Mouse (Mus musculus): ENCODE data around the gene Setd1b. TPM values are rescaled to one million over a fixed set of nuclear protein-coding genes. Genes with fewer than 3 reads are reported as not detected.

Setd1b gene
- total RNA-seq, 2 experiments from 2014 or later = 31.2 to 39.4 TPM

DNA sequence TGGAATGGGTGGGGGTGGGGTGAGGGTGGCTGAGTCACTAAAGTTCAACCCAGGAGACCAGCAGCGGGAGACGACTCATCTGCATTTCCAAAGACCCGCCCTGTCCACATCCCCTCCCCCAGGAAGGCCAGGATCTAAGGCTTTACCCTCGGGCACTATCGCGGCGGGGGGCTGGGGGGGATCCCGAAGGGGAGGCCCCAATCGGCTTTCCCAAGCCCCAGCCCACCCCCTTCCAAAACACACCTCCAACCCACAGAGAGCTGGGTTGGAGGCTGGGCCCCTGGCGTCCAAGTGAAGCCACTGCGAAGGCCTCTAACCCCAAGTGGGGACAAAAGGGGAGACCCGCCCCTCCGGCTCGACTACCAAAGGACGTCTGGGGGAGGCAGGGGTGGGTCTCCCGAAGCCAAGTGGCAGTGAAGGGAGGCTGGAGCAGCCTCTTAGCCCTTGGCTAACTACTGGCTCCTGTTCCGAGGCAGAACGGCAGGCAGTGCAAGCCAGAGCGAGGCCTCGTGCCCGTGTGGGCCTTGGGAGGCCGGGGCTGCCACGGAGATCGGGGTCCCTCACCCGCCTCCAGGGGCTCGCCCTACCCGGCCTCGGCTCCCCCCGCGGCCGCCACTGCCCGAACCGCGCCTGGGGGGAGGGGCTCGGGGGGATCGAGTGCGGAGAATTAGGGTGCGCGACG, 3.6 kb upstream of the Setd1b start:
- TF ChIP-seq CTCF (conservative IDR thresholded peaks at IDR 0.05) = peak; percentile 50
- Histone ChIP-seq H3K4me3 (peak overlapping the region; percentile 76), H3K27ac (peak overlapping the region; percentile 100)
- DNase-seq (ENCODE audit: low spot score in 2 of 2) = no peak

DNA sequence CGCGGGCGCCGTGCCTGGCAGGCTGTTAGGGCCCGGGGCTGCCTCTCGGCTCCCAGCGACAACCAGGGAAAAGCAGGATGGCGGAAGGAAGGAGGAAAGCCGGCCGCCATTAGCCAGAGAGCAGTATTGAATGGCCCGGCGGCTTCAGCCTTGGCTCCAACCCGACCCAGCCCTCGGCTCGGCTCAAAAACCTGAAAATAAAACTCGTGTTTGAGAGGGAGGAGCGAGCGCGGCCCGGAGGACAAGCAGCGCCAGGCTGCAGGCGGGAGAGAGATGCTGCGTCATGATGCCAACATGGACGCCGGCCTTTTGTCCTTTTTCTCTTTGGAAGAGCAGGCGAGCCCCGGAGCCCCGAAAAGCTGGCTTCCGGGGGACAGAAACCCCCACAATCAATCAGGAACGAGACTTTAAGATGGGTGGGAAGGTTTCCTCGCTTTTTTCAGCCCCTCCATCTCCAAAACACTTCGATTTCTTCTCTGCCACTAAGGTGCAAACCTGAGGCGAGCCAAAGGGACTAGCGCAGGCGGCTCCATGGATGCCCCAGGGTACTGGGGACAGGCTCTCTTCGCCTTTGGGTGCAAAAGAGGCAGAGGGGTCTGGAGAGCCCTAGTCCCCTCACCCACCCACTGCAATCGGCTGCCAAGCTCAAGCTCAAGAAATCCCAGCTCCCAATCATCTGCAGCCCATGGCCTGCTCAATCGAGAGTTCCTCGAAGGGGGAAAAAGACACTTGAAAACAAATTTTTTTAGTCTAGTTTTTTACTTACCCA, 2.9 kb upstream of the Setd1b start:
- DNase-seq (ENCODE audit: low spot score in 2 of 2) = peak; percentile 82 to 88
- H3K27ac ChIP-seq = peak overlapping the region; percentile 100
- TF ChIP-seq CTCF (conservative IDR thresholded peaks at IDR 0.05) = no peak
- peak overlapping the region; percentile 76 for H3K4me3 ChIP-seq

DNA sequence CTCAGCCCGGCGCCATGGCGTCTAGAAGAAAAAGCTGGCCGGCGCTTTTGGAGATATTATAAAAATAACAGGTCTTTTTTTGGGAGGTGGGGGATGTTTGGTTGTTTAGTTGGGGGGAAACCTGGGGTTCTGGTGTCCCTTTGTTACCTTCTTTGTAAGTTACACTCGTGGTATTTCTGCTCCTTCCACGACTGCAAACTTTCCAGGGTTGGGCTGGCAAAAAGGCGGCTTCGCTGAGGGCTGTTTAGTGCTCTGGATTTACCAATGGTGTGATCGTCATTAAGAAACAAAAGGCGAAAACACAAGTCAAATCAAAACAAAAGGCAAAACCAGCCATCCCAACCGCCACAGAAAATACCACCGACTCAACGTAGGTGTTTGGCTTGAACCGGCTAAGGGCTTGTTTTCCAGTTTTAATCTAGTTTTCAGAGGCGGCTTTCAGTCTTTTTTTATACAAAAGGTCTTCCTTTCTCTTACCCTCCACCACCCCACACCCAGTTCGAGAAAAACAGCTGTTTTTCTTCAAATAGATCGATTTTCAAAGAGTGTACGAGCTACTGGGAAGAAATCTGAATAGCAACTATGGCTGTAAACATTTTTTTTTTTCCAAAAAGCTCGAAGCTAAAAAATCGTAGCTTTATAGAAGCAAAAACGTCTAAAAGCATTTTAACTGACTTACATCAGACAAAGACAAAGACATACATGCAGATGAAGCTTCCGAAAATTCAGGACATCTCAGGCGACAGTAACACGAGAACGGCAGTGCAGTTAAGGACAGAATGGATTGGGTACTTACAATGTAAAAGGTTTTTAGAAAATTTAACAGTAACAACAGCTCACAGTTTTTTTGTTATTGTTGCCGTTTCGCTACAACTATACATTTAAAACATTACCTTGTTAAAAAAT, 2.0 kb upstream of the Setd1b start:
- TF ChIP-seq CTCF (conservative IDR thresholded peaks at IDR 0.05) = no peak
- Histone ChIP-seq H3K27ac (peak overlapping the region; percentile 100), H3K4me3 (peak overlapping the region; percentile 76)
- DNase-seq (ENCODE audit: low spot score in 2 of 2) = no peak

DNA sequence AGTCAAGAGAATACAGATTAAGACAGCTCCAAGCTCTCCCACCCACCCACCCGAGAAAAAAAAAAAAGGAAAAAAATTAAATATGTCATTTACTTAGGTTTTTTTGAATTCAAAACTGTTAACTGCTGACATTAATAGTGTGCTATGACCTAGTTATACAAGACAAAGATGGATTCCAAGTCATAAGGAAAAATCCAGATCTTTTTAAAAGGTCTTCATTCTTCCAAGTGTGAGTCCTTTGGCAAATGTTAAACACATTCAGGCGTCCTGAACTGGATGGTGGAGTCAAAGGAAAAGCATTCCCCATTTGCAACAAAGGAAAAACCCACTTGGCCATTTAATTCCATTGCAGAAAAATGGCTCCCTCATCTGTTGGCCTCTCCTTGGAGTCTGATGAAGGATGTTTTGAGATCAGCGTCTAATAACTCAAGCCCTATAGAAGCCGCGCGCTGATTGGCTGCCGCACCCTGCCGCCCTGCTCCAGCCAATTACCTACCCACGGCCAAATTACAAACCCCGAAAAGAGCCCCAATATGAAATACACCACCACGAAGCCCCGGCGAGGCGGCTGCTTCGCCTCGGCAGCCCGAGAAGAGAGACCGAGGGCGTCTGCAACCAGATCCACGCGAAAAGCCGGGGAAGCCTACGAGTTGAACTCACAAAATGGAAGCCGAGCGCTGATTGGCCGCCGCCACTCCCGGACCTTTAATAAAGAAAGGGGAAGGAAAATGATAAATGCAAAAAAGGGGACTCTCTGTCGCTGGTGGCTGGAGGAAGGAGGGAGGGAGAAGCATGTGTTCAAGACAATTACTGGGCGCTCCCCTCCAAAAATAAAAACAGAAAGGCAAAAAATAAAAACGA, 1.1 kb upstream of the Setd1b start:
- no peak for TF ChIP-seq CTCF (conservative IDR thresholded peaks at IDR 0.05)
- peak; percentile 93 to 94 for DNase-seq (ENCODE audit: low spot score in 2 of 2)
- Histone ChIP-seq H3K4me3 (peak overlapping the region; percentile 76), H3K27ac (peak overlapping the region; percentile 100)

DNA sequence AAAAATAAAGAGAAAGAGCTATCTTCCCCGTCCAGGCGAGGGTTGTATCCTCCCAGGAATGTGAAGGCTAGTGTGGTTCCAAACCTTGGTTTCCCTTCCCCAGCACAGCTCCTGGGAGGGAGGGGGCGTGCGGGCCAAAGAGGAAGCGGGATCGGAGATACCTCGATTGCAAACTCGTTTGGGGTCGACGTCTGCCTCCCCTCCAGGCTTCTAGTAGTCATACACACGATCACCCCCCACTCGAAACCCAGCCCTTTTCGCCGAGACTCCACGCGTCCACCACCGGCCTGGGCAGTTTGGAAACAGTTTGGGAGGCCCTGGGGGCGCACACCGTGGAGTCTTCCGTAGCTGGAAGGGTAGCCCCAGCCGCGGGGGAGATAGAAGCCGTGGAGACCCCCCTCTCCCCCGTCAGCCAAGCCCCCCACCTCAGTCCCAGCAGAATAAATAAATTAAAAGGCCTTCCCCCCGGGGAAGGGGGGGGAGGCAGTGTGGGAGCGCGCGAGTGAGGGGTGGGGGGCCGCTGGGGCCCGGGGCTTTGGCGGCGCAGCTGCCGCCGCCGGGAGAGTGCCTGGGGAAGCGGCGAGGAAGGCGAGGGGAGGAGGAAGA, 335 bp upstream of the Setd1b start:
- Histone ChIP-seq H3K4me3 (peak overlapping the region; percentile 76), H3K27ac (peak overlapping the region; percentile 100)
- no peak for TF ChIP-seq CTCF (conservative IDR thresholded peaks at IDR 0.05)
- DNase-seq (ENCODE audit: low spot score in 2 of 2) = peak in 1 of 2 experiments; percentile 58

DNA sequence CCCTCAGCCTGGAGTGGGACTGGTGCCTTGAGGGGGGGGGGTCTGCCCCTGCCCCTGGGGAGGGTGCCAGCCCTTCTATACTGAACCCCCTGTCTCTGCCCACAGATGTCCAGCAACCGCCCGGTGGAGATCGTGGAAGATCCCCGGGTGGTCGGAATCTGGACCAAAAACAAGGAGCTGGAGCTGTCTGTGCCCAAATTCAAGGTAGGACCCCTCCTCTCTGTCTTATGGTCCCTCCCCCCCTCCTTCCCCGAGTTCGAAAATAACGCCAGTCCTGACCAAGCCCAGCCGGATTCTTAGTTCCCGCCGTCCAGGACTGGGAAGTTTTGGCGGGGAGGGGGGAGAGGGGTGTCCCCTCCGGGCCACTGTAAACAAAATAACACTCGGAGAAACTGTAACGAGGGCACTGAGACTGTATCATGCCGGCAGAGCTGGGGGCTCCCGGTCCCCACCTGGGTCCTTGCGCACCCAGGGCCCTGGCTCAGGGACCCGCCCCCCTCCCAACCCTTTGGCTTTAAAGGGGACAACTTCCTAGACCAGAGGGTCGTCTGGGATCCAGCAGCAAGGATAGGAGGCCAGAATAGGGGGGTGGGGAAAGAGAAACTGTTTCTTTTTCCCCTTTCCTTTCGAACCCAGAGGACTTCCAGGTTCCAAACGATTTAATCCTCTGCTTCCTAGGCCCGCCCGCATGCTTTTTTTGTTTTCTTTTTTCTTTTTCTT, 1.4 kb downstream of the Setd1b start:
- no peak for TF ChIP-seq CTCF (conservative IDR thresholded peaks at IDR 0.05)
- no peak for DNase-seq (ENCODE audit: low spot score in 2 of 2)
- Histone ChIP-seq H3K4me3 (peak overlapping the region; percentile 76), H3K27ac (peak overlapping the region; percentile 100)

DNA sequence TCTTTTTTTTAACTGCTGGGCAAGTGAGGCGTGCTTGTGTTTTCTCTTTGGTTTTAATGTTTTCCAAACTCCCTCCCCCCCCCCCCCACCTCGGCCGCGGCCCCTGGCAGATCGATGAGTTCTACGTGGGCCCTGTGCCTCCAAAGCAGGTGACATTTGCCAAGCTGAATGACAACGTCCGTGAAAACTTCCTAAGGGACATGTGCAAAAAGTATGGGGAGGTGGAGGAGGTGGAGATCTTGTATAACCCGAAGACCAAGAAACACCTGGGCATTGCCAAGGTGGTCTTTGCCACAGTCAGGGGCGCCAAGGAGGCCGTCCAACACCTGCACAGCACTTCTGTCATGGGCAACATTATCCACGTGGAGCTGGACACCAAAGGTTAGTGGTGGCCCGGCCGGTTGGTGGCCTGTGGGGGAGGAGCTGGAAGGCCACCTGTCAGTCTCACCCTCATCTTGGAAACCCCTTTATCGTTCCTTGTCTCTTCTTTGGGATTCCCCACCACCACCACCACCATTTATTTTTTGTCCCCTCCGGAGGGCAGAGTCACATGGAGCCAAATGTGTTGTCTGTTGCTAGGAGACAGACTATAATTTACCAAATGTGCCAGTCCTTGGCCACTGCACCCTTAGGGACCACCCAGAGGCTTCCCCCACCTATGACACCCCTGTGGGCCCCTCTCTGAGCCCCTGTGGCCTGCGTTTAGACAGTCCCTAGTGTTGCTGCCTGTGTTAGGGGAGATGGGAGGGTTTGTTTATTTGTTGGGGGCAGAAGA, 2.2 kb downstream of the Setd1b start:
- no peak for TF ChIP-seq CTCF (conservative IDR thresholded peaks at IDR 0.05)
- no peak overlapping the region for H3K27ac ChIP-seq
- H3K4me3 ChIP-seq = peak overlapping the region; percentile 76
- DNase-seq (ENCODE audit: low spot score in 2 of 2) = no peak

DNA sequence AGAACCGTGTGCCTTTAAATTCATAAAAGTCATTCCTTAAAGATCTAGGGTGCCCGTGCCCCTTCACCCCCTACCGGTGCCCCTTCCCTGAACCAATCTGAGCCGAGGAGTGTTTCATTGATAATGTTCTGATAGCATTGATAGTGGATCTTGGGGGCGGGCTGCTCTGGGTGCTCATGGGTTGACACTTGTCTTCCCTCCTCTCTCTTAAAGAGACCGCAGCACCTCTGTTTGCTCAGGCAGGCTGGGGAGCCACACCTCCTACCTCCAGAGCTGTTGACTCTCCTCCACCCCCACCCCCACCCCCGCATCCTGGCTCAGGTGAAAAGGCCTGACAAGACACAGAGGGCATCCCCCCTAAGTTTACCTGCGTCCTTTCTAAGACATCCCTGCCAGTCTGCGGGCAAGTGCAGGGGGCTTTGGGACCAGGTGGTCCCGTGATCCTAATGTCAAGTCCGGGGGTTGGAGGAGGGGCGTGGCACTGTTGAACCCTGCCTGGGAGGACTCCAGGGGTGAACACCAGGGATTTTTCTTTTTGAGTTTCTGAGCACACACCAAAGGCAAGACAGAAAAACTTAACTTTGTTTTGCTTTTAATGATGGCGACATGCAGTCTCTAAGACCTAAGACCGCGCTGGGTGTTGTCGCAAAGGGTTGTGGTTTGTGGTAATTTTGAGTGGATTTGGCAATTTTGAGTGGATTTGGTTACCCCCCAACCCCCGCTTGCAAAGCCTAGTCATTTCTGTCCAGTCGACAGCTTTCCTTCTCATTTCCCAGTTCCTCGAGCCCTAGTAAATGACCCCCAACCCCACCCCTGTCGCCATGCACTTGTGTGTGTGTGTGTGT, 3.0 kb downstream of the Setd1b start:
- DNase-seq (ENCODE audit: low spot score in 2 of 2) = no peak
- TF ChIP-seq CTCF (conservative IDR thresholded peaks at IDR 0.05) = no peak
- peak overlapping the region; percentile 76 for H3K4me3 ChIP-seq
- no peak overlapping the region for H3K27ac ChIP-seq

DNA sequence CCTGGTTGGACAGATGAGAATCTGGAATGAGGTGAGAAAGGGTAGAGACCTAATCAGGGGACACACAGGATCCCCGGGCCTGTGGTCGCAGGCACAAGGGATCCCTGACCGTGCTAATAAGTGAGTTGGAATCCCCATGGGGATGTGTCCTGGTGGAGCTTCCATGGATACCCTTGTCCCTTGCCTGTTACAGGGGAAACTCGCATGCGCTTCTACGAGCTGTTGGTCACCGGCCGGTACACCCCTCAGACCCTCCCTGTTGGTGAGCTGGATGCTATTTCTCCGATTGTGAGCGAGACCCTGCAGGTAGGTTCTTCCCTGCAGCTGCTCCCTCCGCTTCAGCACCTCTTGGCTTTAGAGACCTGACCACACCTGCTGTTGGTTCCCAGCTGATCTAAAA, 4.4 kb downstream of the Setd1b start:
- Histone ChIP-seq H3K27ac (no peak overlapping the region), H3K4me3 (no peak overlapping the region)
- TF ChIP-seq CTCF (conservative IDR thresholded peaks at IDR 0.05) = no peak
- no peak for DNase-seq (ENCODE audit: low spot score in 2 of 2)

DNA sequence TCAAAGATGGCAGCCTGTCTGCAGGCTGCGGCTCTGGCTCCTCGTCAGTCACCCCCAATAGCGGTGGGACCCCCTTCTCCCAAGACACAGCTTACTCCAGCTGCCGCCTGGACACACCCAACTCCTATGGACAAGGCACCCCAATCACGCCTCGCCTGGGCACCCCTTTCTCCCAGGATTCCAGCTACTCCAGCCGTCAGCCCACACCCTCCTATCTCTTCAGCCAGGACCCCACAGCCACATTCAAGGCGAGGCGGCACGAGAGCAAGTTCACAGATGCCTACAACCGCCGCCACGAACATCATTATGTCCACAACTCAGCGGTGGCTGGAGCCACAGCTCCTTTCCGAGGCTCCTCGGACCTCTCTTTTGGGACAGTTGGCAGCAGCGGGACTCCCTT, 5.6 kb downstream of the Setd1b start:
- no peak for DNase-seq (ENCODE audit: low spot score in 2 of 2)
- Histone ChIP-seq H3K4me3 (no peak overlapping the region), H3K27ac (no peak overlapping the region)
- no peak for TF ChIP-seq CTCF (conservative IDR thresholded peaks at IDR 0.05)
